Mouse (Mus musculus): Measurements from ENCODE around the gene Nkain1. TPM values are rescaled to one million over a fixed set of nuclear protein-coding genes. Genes with fewer than 3 reads are reported as not detected.

Nkain1 gene
- polyA plus RNA-seq, 1 experiment from 2014 or later: 8.1 TPM

- Histone ChIP-seq H3K4me1 (replicated peaks; ENCODE audit: control insufficient read depth, insufficient read depth, low read length) (peaks cover 16% of the 10 kb centered on the region), H3K36me3 (ENCODE audit: control insufficient read depth, insufficient read depth) (peaks cover 6% of the 10 kb centered on the region; the same call in 1 of the 2 replicates), H3K27ac (ENCODE audit: low read length) (no peak overlapping the region; the same call in 1 of the 2 replicates), H3K4me3 (replicated peaks; ENCODE audit: low read length) (no peak overlapping the region), H3K4me2 (ENCODE audit: low read length) (no peak overlapping the region), H3K9me3 (ENCODE audit: control insufficient read depth, low read length) (no peaks in the 10 kb centered on the region), H3K27me3 (replicated peaks; ENCODE audit: control insufficient read depth, insufficient read depth, low read length) (no peaks in the 10 kb centered on the region), H3K9ac (replicated peaks; ENCODE audit: low read depth, low read length) (no peak overlapping the region)
- peak; percentile 28; the same call in 1 of the 2 replicates for ATAC-seq
- WGBS: 60% methylated on average over 7 of the region's 7 CpGs
Measured at GRCm38 (mm10) chr4:130539706-130540105, 34.3 kb downstream of the Nkain1 start.

- peaks cover 9% of the 10 kb centered on the region for H3K4me1 ChIP-seq (replicated peaks; ENCODE audit: control insufficient read depth, insufficient read depth, low read length)
- no peak overlapping the region for H3K9ac ChIP-seq (replicated peaks; ENCODE audit: low read depth, low read length)
- H3K9me3 ChIP-seq (ENCODE audit: control insufficient read depth, low read length): no peaks in the 10 kb centered on the region
- H3K4me2 ChIP-seq (ENCODE audit: low read length): no peak overlapping the region
- 97% methylated on average over 8 of the region's 8 CpGs for WGBS
- no peak overlapping the region for H3K4me3 ChIP-seq (replicated peaks; ENCODE audit: low read length)
- ATAC-seq: no peak
- H3K36me3 ChIP-seq (ENCODE audit: control insufficient read depth, insufficient read depth): peaks cover 6% of the 10 kb centered on the region; the same call in 1 of the 2 replicates
- H3K27ac ChIP-seq (ENCODE audit: low read length): no peak overlapping the region
- H3K27me3 ChIP-seq (replicated peaks; ENCODE audit: control insufficient read depth, insufficient read depth, low read length): no peaks in the 10 kb centered on the region
Measured at GRCm38 (mm10) chr4:130539053-130539452, 34.9 kb downstream of the Nkain1 start.

GRCm38 (mm10) chr4:130537371-130537770 is 36.6 kb downstream of the Nkain1 start:
- ATAC-seq: no peak
- H3K27ac ChIP-seq (ENCODE audit: low read length): no peak overlapping the region
- H3K4me2 ChIP-seq (ENCODE audit: low read length): no peak overlapping the region
- no peak overlapping the region for H3K4me3 ChIP-seq (replicated peaks; ENCODE audit: low read length)
- no peaks in the 10 kb centered on the region for H3K9me3 ChIP-seq (ENCODE audit: control insufficient read depth, low read length)
- peaks cover 3% of the 10 kb centered on the region; the same call in 1 of the 2 replicates for H3K4me1 ChIP-seq (replicated peaks; ENCODE audit: control insufficient read depth, insufficient read depth, low read length)
- H3K27me3 ChIP-seq (replicated peaks; ENCODE audit: control insufficient read depth, insufficient read depth, low read length): no peaks in the 10 kb centered on the region
- peaks cover 6% of the 10 kb centered on the region; the same call in 1 of the 2 replicates for H3K36me3 ChIP-seq (ENCODE audit: control insufficient read depth, insufficient read depth)
- no peak overlapping the region for H3K9ac ChIP-seq (replicated peaks; ENCODE audit: low read depth, low read length)
- 98% methylated on average over 7 of the region's 7 CpGs for WGBS

GRCm38 (mm10) chr4:130535789-130536188 is 38.2 kb downstream of the Nkain1 start:
- Histone ChIP-seq H3K4me1 (replicated peaks; ENCODE audit: control insufficient read depth, insufficient read depth, low read length) (peaks cover 3% of the 10 kb centered on the region; the same call in 1 of the 2 replicates), H3K27me3 (replicated peaks; ENCODE audit: control insufficient read depth, insufficient read depth, low read length) (no peaks in the 10 kb centered on the region), H3K9me3 (ENCODE audit: control insufficient read depth, low read length) (no peaks in the 10 kb centered on the region), H3K4me3 (replicated peaks; ENCODE audit: low read length) (no peak overlapping the region), H3K27ac (ENCODE audit: low read length) (no peak overlapping the region), H3K4me2 (ENCODE audit: low read length) (no peak overlapping the region), H3K36me3 (ENCODE audit: control insufficient read depth, insufficient read depth) (peaks cover 6% of the 10 kb centered on the region; the same call in 1 of the 2 replicates), H3K9ac (replicated peaks; ENCODE audit: low read depth, low read length) (no peak overlapping the region)
- 58% methylated on average over 1 of the region's 1 CpGs for WGBS
- no peak for ATAC-seq

GRCm38 (mm10) chr4:130533975-130534374 is 40.0 kb downstream of the Nkain1 start:
- no peaks in the 10 kb centered on the region for H3K9me3 ChIP-seq (ENCODE audit: control insufficient read depth, low read length)
- no peak overlapping the region for H3K4me3 ChIP-seq (replicated peaks; ENCODE audit: low read length)
- 49% methylated on average over 4 of the region's 4 CpGs for WGBS
- peak; percentile 55; the same call in 1 of the 2 replicates for ATAC-seq
- H3K9ac ChIP-seq (replicated peaks; ENCODE audit: low read depth, low read length): no peak overlapping the region
- no peak overlapping the region for H3K27ac ChIP-seq (ENCODE audit: low read length)
- peaks cover 8% of the 10 kb centered on the region; the same call in 1 of the 2 replicates for H3K36me3 ChIP-seq (ENCODE audit: control insufficient read depth, insufficient read depth)
- H3K4me2 ChIP-seq (ENCODE audit: low read length): no peak overlapping the region
- H3K27me3 ChIP-seq (replicated peaks; ENCODE audit: control insufficient read depth, insufficient read depth, low read length): no peaks in the 10 kb centered on the region
- H3K4me1 ChIP-seq (replicated peaks; ENCODE audit: control insufficient read depth, insufficient read depth, low read length): no peaks in the 10 kb centered on the region; the same call in 1 of the 2 replicates

GRCm38 (mm10) chr4:130532347-130532746 is 41.6 kb downstream of the Nkain1 start:
- WGBS: 70% methylated on average over 6 of the region's 6 CpGs
- ATAC-seq: no peak
- Histone ChIP-seq H3K27me3 (replicated peaks; ENCODE audit: control insufficient read depth, insufficient read depth, low read length) (no peaks in the 10 kb centered on the region), H3K4me2 (ENCODE audit: low read length) (no peak overlapping the region), H3K4me1 (replicated peaks; ENCODE audit: control insufficient read depth, insufficient read depth, low read length) (no peaks in the 10 kb centered on the region; the same call in 1 of the 2 replicates), H3K27ac (ENCODE audit: low read length) (no peak overlapping the region), H3K9me3 (ENCODE audit: control insufficient read depth, low read length) (no peaks in the 10 kb centered on the region), H3K4me3 (replicated peaks; ENCODE audit: low read length) (no peak overlapping the region), H3K36me3 (ENCODE audit: control insufficient read depth, insufficient read depth) (peaks cover 8% of the 10 kb centered on the region; the same call in 1 of the 2 replicates), H3K9ac (replicated peaks; ENCODE audit: low read depth, low read length) (no peak overlapping the region)

GRCm38 (mm10) chr4:130531645-130532280 is 42.2 kb downstream of the Nkain1 start:
- Histone ChIP-seq H3K4me3 (replicated peaks; ENCODE audit: low read length) (no peak overlapping the region), H3K4me2 (ENCODE audit: low read length) (peak overlapping the region; percentile 5; the same call in 1 of the 2 replicates), H3K9me3 (ENCODE audit: control insufficient read depth, low read length) (no peaks in the 10 kb centered on the region), H3K36me3 (ENCODE audit: control insufficient read depth, insufficient read depth) (peaks cover 8% of the 10 kb centered on the region; the same call in 1 of the 2 replicates), H3K27ac (ENCODE audit: low read length) (no peak overlapping the region), H3K4me1 (replicated peaks; ENCODE audit: control insufficient read depth, insufficient read depth, low read length) (no peaks in the 10 kb centered on the region; the same call in 1 of the 2 replicates), H3K9ac (replicated peaks; ENCODE audit: low read depth, low read length) (no peak overlapping the region), H3K27me3 (replicated peaks; ENCODE audit: control insufficient read depth, insufficient read depth, low read length) (no peaks in the 10 kb centered on the region)
- peak; percentile 45 for ATAC-seq
- WGBS: 23% methylated on average over 28 of the region's 28 CpGs

- Histone ChIP-seq H3K4me3 (replicated peaks; ENCODE audit: low read length) (no peak overlapping the region), H3K4me2 (ENCODE audit: low read length) (no peak overlapping the region), H3K9ac (replicated peaks; ENCODE audit: low read depth, low read length) (no peak overlapping the region), H3K36me3 (ENCODE audit: control insufficient read depth, insufficient read depth) (peaks cover 2% of the 10 kb centered on the region; the same call in 1 of the 2 replicates), H3K4me1 (replicated peaks; ENCODE audit: control insufficient read depth, insufficient read depth, low read length) (no peaks in the 10 kb centered on the region; the same call in 1 of the 2 replicates), H3K9me3 (ENCODE audit: control insufficient read depth, low read length) (no peaks in the 10 kb centered on the region), H3K27ac (ENCODE audit: low read length) (no peak overlapping the region), H3K27me3 (replicated peaks; ENCODE audit: control insufficient read depth, insufficient read depth, low read length) (no peaks in the 10 kb centered on the region)
- ATAC-seq: no peak
- WGBS: 94% methylated on average over 1 of the region's 1 CpGs
Measured at GRCm38 (mm10) chr4:130527804-130528203, 46.2 kb downstream of the Nkain1 start.

- Histone ChIP-seq H3K4me1 (replicated peaks; ENCODE audit: control insufficient read depth, insufficient read depth, low read length) (peaks cover 4% of the 10 kb centered on the region), H3K4me3 (replicated peaks; ENCODE audit: low read length) (no peak overlapping the region), H3K27ac (ENCODE audit: low read length) (no peak overlapping the region), H3K4me2 (ENCODE audit: low read length) (no peak overlapping the region), H3K36me3 (ENCODE audit: control insufficient read depth, insufficient read depth) (no peaks in the 10 kb centered on the region; the same call in 1 of the 2 replicates), H3K27me3 (replicated peaks; ENCODE audit: control insufficient read depth, insufficient read depth, low read length) (no peaks in the 10 kb centered on the region), H3K9me3 (ENCODE audit: control insufficient read depth, low read length) (no peaks in the 10 kb centered on the region), H3K9ac (replicated peaks; ENCODE audit: low read depth, low read length) (no peak overlapping the region)
- 77% methylated on average over 1 of the region's 1 CpGs for WGBS
- no peak for ATAC-seq
Measured at GRCm38 (mm10) chr4:130525041-130525440, 48.9 kb downstream of the Nkain1 start.

All from forebrain, embryonic 16.5 days (tissue).